Mouse (Mus musculus) MEL (cell line): ENCODE measurements around the gene Phkg1. TPM values are rescaled to one million over a fixed set of nuclear protein-coding genes. Genes with fewer than 3 reads are reported as not detected.

Source experiments
- DNase-seq: peaks from one replicate; pipeline ENCODE4 v3.0.0; 2011; ENCODE audit warnings: low read depth, low spot score
- H3K27ac ChIP-seq: 2 replicates; pipeline ENCODE4 v1.5.1; 2012; ENCODE audit warnings: low read depth, mild to moderate bottlenecking, control low read depth, low read length, moderate library complexity; ENCODE audit not compliant: control insufficient read depth
- H3K27me3 ChIP-seq, 2 experiments: fragments of 150-350 bp in 1 of 2; sonication (generic) in 1 of 2; 2 replicates each; pipeline ENCODE4 v1.6.1; 2012; ENCODE audit warnings: low read length in 2 of 2, mild to moderate bottlenecking in 2 of 2, improper control_type of control experiment in 1 of 2, moderate library complexity in 1 of 2; ENCODE audit not compliant: insufficient read depth in 2 of 2, control insufficient read depth in 1 of 2
- H3K36me3 ChIP-seq, 2 experiments: 2 replicates each; pipeline ENCODE4 v1.6.1; 2012 to 2014; ENCODE audit warnings: low read length in 2 of 2, improper control_type of control experiment in 1 of 2, inconsistent platforms in 1 of 2, mild to moderate bottlenecking in 1 of 2; ENCODE audit not compliant: insufficient read depth in 2 of 2, control insufficient read depth in 1 of 2
- H3K4me1 ChIP-seq, 2 experiments: fragments of 150-350 bp in 1 of 2; sonication (generic) in 1 of 2; 2 replicates each; pipeline ENCODE4 v1.6.1; 2012; ENCODE audit warnings: low read length in 2 of 2, improper control_type of control experiment in 1 of 2, mild to moderate bottlenecking in 1 of 2; ENCODE audit not compliant: insufficient read depth in 2 of 2, control insufficient read depth in 1 of 2
- H3K4me3 ChIP-seq, 2 experiments: fragments of 150-350 bp in 1 of 2; sonication (generic) in 1 of 2; 2 replicates each; pipeline ENCODE4 v1.5.1; 2012; ENCODE audit warnings: low read depth in 2 of 2, low read length in 2 of 2, mild to moderate bottlenecking in 2 of 2, moderate library complexity in 2 of 2, control low read depth in 1 of 2, improper control_type of control experiment in 1 of 2; ENCODE audit not compliant: control insufficient read depth in 1 of 2, insufficient read depth in 1 of 2
- H3K79me2 ChIP-seq: 2 replicates; pipeline ENCODE4 v1.6.1; 2012; ENCODE audit warnings: mild to moderate bottlenecking, low read length, moderate library complexity; ENCODE audit not compliant: control insufficient read depth, poor library complexity, insufficient read depth
- H3K9ac ChIP-seq: 2 replicates; pipeline ENCODE4 v1.6.1; 2012; ENCODE audit warnings: low read depth, mild to moderate bottlenecking, control low read depth, low read length, moderate library complexity; ENCODE audit not compliant: control insufficient read depth, poor library complexity, severe bottlenecking
- H3K9me3 ChIP-seq: fragments of 150-350 bp; sonication (generic); replicated peaks from 2 replicates; pipeline ENCODE4 v1.6.1; 2012; ENCODE audit warnings: mild to moderate bottlenecking, low read length, improper control_type of control experiment, moderate library complexity; ENCODE audit not compliant: insufficient read depth
- CHD1 ChIP-seq: IDR thresholded peaks from 2 replicates; pipeline ENCODE4 v1.6.1; 2012; ENCODE audit warnings: low read depth, mild to moderate bottlenecking, inconsistent platforms, low read length, improper control_type of control experiment
- CTCF ChIP-seq, 3 experiments: IDR thresholded peaks in 2 of 3; conservative IDR thresholded peaks in 1 of 3; 2 replicates each; pipeline ENCODE4 v1.5.1; 2011 to 2012; ENCODE audit warnings: low read length in 3 of 3, low read depth in 2 of 3, mild to moderate bottlenecking in 2 of 3, improper control_type of control experiment in 1 of 3, inconsistent platforms in 1 of 3, mixed read lengths in 1 of 3, moderate library complexity in 1 of 3; ENCODE audit not compliant: control insufficient read depth in 1 of 3, insufficient read depth in 1 of 3, poor library complexity in 1 of 3, severe bottlenecking in 1 of 3
- GABPA ChIP-seq: IDR thresholded peaks from 2 replicates; pipeline ENCODE4 v1.6.1; 2012; ENCODE audit warnings: low read depth, mild to moderate bottlenecking, inconsistent platforms, low read length, improper control_type of control experiment, moderate library complexity
- GATA1 ChIP-seq: IDR thresholded peaks from 2 replicates; pipeline ENCODE4 v1.6.1; 2011; ENCODE audit warnings: low read depth, low read length, improper control_type of control experiment
- JUND ChIP-seq: IDR thresholded peaks from 2 replicates; pipeline ENCODE4 v1.6.1; 2011; ENCODE audit warnings: low read depth, mild to moderate bottlenecking, improper control_type of control experiment, low read length
- KAT2A ChIP-seq: conservative IDR thresholded peaks from 2 replicates; pipeline ENCODE4 v1.6.1; 2012; ENCODE audit warnings: low read depth, low read length, improper control_type of control experiment, inconsistent platforms
- MAX ChIP-seq: IDR thresholded peaks from 2 replicates; pipeline ENCODE4 v1.6.1; 2011; ENCODE audit warnings: low read length, improper control_type of control experiment
- MAZ ChIP-seq: IDR thresholded peaks from 2 replicates; pipeline ENCODE4 v1.6.1; 2012; ENCODE audit warnings: low read depth, mild to moderate bottlenecking, inconsistent platforms, low read length, improper control_type of control experiment
- MXI1 ChIP-seq: IDR thresholded peaks from 2 replicates; pipeline ENCODE4 v1.6.1; 2011; ENCODE audit warnings: mild to moderate bottlenecking, low read depth, low read length, improper control_type of control experiment
- MYB ChIP-seq: IDR thresholded peaks from 2 replicates; pipeline ENCODE4 v1.6.1; 2011; ENCODE audit warnings: mild to moderate bottlenecking, low read depth, low read length, improper control_type of control experiment
- MYC ChIP-seq: IDR thresholded peaks from 2 replicates; pipeline ENCODE4 v1.6.1; 2011; ENCODE audit warnings: low read depth, mild to moderate bottlenecking, low read length, improper control_type of control experiment, moderate library complexity
- NRF1 ChIP-seq: IDR thresholded peaks from 2 replicates; pipeline ENCODE4 v1.6.1; 2014; ENCODE audit warnings: low read depth, mild to moderate bottlenecking, inconsistent platforms, low read length, improper control_type of control experiment, moderate library complexity; ENCODE audit not compliant: poor library complexity, insufficient read depth, severe bottlenecking
- POLR2AphosphoS2 ChIP-seq: IDR thresholded peaks from 2 replicates; pipeline ENCODE4 v1.6.1; 2011; ENCODE audit warnings: low read length, improper control_type of control experiment
- SMC3 ChIP-seq: IDR thresholded peaks from 2 replicates; pipeline ENCODE4 v1.6.1; 2011; ENCODE audit warnings: low read depth, low read length, improper control_type of control experiment
- TAL1 ChIP-seq: IDR thresholded peaks from 2 replicates; pipeline ENCODE4 v1.6.1; 2012; ENCODE audit warnings: mild to moderate bottlenecking, inconsistent platforms, low read length, moderate library complexity, mixed read lengths
- TBP ChIP-seq: IDR thresholded peaks from 2 replicates; pipeline ENCODE4 v1.8.0; 2011; ENCODE audit warnings: low read depth, low read length, improper control_type of control experiment
- UBTF ChIP-seq: IDR thresholded peaks from 2 replicates; pipeline ENCODE4 v1.6.1; 2012; ENCODE audit warnings: low read depth, mild to moderate bottlenecking, inconsistent platforms, low read length, improper control_type of control experiment, moderate library complexity, borderline replicate concordance; ENCODE audit not compliant: insufficient read depth
- ZKSCAN1 ChIP-seq: IDR thresholded peaks from 2 replicates; pipeline ENCODE4 v1.6.1; 2012; ENCODE audit warnings: low read depth, mild to moderate bottlenecking, inconsistent platforms, low read length, improper control_type of control experiment, moderate library complexity
- ZMIZ1 ChIP-seq: IDR thresholded peaks from 2 replicates; pipeline ENCODE4 v1.6.1; 2012; ENCODE audit warnings: low read depth, mild to moderate bottlenecking, inconsistent platforms, low read length, improper control_type of control experiment, moderate library complexity
- ZNF384 ChIP-seq: IDR thresholded peaks from 2 replicates; pipeline ENCODE4 v1.6.1; 2012; ENCODE audit warnings: low read depth, mild to moderate bottlenecking, inconsistent platforms, low read length, improper control_type of control experiment
- polyA plus RNA-seq, 2 experiments: library from polyadenylated mRNA; stranded (reverse) in 1 of 2; unstranded in 1 of 2; fragments of >175 nt in 1 of 2; fragments of >200 nt in 1 of 2; gene quantifications; 2 replicates each; pipeline versions ENCODE4 v1.2.1 to v1.2.4; 2012; ENCODE audit warnings: low replicate concordance in 2 of 2, low read depth in 1 of 2; ENCODE audit not compliant: insufficient read length in 2 of 2, insufficient read depth in 1 of 2, missing spikeins in 1 of 2
- total RNA-seq: library from RNA; depleted of rRNA; stranded (reverse); fragments of 300-350 nt; gene quantifications from 2 replicates; pipeline ENCODE4 v1.2.3, GENCODE M21; 2012

The Phkg1 gene
- total and polyA plus RNA-seq, 3 experiments = 0.62 to 0.72 TPM; not detected in 1

DNA sequence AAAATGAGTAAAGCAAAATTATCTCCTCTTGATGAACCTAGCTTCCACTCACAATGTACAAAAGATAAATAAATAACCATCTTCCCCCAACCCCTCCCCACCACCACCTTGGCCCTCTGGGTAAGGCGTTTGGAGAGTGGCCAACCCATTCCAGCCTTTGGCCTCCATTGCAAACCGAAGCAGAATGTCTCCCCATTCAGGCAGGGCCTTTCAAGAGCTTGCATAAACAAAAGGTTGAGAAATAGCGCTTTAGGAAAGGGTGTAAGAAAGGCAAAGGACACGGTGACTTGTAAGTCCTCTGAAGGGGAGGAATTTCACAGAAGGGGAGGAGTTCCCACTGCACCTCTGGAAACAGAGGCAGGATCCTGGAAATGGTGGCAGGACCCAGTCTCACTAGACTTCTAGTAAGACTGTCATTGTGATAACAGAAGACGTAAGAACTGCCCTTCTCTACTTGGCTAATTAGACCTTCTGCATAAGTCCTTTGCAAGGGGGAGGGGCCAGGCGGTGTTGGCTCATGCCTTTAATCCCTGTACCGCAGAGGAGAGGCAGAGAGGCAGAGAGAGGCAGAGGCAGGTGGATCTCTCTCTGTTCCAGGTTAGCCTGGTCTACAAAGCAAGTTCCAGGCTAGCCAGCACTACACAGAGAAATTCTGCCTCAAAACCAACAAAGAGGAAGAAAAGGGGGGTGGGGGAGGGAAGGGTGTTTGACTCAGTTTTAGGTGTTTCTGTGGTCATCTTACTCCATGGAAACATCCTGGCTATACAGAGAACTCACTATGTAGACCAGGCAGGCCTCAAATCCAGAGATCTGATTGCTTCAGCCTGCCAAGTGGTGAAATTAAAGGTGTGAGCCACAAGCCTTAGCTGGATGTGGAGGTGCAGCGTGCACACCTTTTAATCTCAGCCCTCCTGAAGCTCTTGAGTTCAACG is 31.8 kb upstream of the Phkg1 start:
- DNase-seq = no peak
- H3K4me3 ChIP-seq = 0 out of 4 replicates have a peak overlapping the region, but pooled peaks of 1 of the 2 experiments have one; percentile 37
- no peaks in the 10 kb centered on the region for H3K79me2 ChIP-seq
- H3K9me3 ChIP-seq = no peaks in the 10 kb centered on the region
- H3K4me1 ChIP-seq = peaks cover 0 to 8% of the 10 kb centered on the region in 2 experiments; a peak in 3 of 4 replicates
- no peak overlapping the region for H3K27ac ChIP-seq
- H3K27me3 ChIP-seq = no peaks in the 10 kb centered on the region; a peak in 2 of 4 replicates
- no peak for TF ChIP-seq MYB
- no peak for TF ChIP-seq CTCF (IDR thresholded peaks at IDR 0.05 in 2 of 3, conservative IDR thresholded peaks at IDR 0.05 in 1 of 3; ENCODE audit: control insufficient read depth in 1 of 3, insufficient read depth in 1 of 3, low read depth in 2 of 3, low read length in 3 of 3, poor library complexity in 1 of 3, severe bottlenecking in 1 of 3)
- TF ChIP-seq KAT2A = no peak
- no peak for TF ChIP-seq NRF1
- TF ChIP-seq MYC = no peak
- no peak for TF ChIP-seq MXI1
- TF ChIP-seq POLR2AphosphoS2 = no peak
- no peak for TF ChIP-seq TAL1
- TF ChIP-seq JUND = no peak
- TF ChIP-seq GATA1 = no peak
- TF ChIP-seq ZNF384 = no peak
- TF ChIP-seq TBP = no peak
- no peak for TF ChIP-seq UBTF
- TF ChIP-seq CHD1 = no peak
- TF ChIP-seq MAX = no peak
- no peak for TF ChIP-seq MAZ
- no peak for TF ChIP-seq ZKSCAN1
- no peak for TF ChIP-seq SMC3
- no peak for TF ChIP-seq ZMIZ1
- TF ChIP-seq GABPA = no peak
- no peak overlapping the region for H3K9ac ChIP-seq
- H3K36me3 ChIP-seq = no peaks in the 10 kb centered on the region; a peak in 1 of 4 replicates
